Mouse (Mus musculus) heart, postnatal 14 days (tissue): ENCODE data around the gene Tuba3a. TPM values are rescaled to one million over a fixed set of nuclear protein-coding genes. Genes with fewer than 3 reads are reported as not detected.

ENCODE experiments used
- DNase-seq, 2 experiments: peaks; one replicate each; pipeline ENCODE4 v3.0.0; 2021 to 2022
- intact Hi-C: fragments of 180-260 bp; cut with DNase I; formaldehyde crosslinking; loops from one replicate; pipeline ENCODE4 v1.15.1; 2025
- long read RNA-seq, 2 experiments: library from polyadenylated mRNA; stranded (forward); transcript quantifications; one replicate each; pipeline ENCODE4 v2.0.0; 2021
- total RNA-seq, 2 experiments: library from RNA; stranded (reverse); gene quantifications; 2 replicates each; pipeline ENCODE4 v1.2.3; 2021

Tuba3a gene
- total RNA-seq, result not detected
- long read RNA-seq, experiment 1, result 0 reads
- long read RNA-seq, experiment 2, result 0 reads

DNA sequence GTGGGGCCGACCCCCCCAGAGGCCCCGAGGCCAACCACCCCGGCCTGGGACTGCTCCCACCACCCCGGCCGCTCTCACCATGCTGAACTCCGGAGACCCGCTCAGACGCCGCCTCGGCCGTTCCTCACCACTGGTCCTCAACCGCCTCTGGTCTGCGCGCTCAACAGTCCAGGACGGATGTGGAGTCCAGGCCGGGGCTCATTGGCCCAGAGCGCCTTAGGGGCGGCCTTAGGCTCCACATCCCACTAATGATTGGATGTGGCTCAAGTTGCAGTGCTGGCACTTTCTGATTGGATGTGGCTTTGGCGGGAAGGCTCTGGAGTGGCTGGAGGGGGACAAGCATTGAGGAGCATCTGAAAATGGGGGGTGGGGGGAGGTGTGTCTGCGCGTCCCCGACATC lies at the start of gene Tuba3a:
TSS of gene Tuba3a (minus strand) at position 153 of the 400 bp plus-strand sequence.
- intact Hi-C loops, result no loop called here
- no peak for DNase-seq

- no peak for DNase-seq
- intact Hi-C loops, result no loop called here
These were observed 48.5 kb upstream of the Tuba3a start for GRCm38 (mm10) chr6:125334356-125334755.

DNA sequence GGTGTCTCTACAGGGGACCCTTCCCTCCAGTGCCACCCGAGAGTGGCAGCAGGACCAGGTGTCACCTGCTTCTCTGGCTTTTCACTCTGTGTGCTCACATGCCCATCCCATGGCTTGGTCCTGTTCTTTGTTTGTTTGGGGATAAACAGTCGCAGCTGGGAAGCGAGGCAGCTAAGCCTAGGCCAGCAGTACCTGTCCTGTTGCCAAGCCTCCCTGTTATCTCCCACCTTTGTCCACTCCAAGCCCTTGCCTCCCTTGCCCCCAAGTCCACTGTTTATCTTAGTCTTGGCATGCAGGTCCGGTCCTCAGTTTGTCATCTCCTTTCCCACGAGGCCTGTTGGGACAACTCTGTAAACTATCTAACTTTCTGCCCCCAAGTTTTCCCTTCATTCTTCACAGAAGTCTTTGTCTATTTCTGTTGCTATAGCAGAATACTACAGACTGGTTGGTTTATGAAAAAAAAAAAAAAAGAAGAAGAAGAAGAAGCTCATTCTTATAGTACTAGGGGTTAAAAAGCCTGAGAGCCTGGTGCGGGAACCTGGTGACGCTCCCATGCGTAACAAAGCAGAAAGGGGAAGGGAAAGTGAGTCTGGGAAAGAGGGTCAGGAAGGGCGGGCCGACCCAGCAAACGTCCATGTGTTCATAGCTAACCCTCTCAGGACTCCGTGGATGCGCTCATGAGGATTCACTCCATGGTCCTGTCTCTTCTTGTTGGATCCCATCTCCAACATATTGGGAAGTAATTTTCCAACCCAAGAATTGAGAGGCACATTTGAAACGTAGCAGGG lies 47.5 kb upstream of the Tuba3a start:
- intact Hi-C loops, result no loop called here
- DNase-seq, result no peak

- peak; percentile 91 to 92 for DNase-seq
- intact Hi-C loops, result loop anchor here (2.0 kb wide), 2 partner anchors 18 to 32 kb away; partner anchors contain the start of gene Tnfrsf1a
These were observed 44.9 kb upstream of the Tuba3a start for GRCm38 (mm10) chr6:125330626-125331326.

DNA sequence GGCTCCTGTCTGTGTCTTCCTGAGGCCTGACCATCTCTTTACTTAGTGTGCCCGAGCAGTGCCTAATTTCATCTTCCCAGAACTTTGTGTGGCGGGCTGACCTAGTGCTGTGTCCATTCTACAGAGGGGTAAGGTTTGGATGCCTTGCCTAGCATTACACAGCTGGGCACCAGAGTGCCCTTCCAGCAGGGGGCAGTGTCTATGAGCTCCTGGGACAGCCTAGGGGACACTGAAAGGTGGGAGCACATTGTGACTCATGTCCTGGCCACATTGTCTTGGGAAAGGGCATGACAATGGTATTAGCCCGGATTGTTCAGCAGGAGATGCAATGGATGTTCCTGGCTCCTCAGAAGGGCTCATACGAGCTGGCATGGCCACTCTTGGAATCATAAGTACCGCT lies 42.4 kb upstream of the Tuba3a start:
- intact Hi-C loops, result loop anchor here (5.0 kb wide), 1 partner anchor 51 kb away; no protein-coding TSS in a partner anchor
- DNase-seq, result peak; percentile 63 to 68

DNA sequence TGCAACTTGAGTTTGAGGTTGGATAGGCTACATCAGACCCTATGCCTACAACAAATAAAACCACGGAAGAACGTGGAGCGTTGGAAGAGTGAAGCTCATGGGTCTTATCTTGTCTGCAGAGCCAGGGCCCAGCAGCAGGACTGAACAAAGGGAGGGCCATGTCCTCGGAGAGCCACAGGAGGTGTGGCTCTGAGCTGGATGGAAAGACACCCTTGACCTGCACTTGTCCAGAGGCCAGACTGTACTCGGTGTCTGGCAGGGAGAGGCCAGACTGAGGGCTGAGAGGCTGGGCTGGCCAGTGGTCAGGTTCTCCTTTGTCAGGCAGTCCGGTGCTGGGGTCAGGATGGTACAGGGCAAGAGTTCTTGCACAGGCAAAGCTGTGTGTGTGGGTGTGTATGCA lies 39.5 kb upstream of the Tuba3a start:
- intact Hi-C loops, result loop anchor here (5.0 kb wide), 1 partner anchor 48 kb away; no protein-coding TSS in a partner anchor
- DNase-seq, result no peak

- intact Hi-C loops, result no loop called here
- DNase-seq, result no peak
These were observed 37.7 kb upstream of the Tuba3a start for GRCm38 (mm10) chr6:125323547-125323946.

DNA sequence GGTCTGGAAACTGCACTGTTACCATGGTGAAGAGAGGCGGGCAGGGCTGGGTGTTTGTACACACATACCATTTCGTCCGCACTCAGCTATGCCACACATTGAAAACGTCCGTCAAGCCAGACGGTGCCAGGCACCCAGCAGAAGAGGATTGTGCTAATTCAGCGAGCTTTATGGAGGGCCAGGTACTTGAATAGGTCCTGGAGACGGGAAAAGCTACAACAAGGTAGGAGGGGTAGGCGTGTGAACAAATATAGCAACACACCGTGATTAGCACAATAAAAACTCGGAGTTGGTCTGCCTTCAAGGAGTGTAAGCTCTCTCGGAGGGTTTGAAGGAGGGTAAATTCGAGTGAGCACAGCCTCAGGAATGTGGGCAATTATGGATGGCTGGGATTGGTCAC lies 37.0 kb upstream of the Tuba3a start:
- intact Hi-C loops, result no loop called here
- no peak for DNase-seq

- intact Hi-C loops, result no loop called here
- no peak for DNase-seq
These were observed 35.4 kb upstream of the Tuba3a start for GRCm38 (mm10) chr6:125321114-125321855.

GRCm38 (mm10) chr6:125320323-125320722 lies 34.5 kb upstream of the Tuba3a start, which contains the start of gene Scnn1a:
TSS of gene Scnn1a (plus strand) at chr6:125320659.
- no peak for DNase-seq
- intact Hi-C loops, result no loop called here

DNA sequence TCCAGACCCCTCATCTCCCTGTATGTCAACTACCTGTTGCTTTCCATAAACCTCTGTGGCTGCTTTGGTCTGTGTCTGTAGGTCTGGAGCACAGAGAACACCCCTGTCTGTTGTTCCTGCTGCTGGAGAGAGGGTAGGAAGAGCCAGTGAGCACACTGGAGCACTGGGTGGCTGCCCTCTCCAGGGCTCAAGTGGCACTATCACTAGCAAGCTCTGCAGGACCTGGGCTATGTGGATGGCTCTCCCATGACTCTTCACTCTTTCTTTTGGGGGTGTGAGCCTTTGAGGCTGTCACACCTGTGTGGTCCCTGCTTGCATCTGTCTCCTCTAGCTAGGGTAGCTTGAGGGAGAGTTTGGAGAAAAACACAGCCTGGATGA lies 34.1 kb upstream of the Tuba3a start:
- intact Hi-C loops, result no loop called here
- DNase-seq, result no peak

- intact Hi-C loops, result no loop called here
- DNase-seq, result peak in 1 of 2 experiments; percentile 25
These were observed 33.4 kb upstream of the Tuba3a start for GRCm38 (mm10) chr6:125318981-125319918.

DNA sequence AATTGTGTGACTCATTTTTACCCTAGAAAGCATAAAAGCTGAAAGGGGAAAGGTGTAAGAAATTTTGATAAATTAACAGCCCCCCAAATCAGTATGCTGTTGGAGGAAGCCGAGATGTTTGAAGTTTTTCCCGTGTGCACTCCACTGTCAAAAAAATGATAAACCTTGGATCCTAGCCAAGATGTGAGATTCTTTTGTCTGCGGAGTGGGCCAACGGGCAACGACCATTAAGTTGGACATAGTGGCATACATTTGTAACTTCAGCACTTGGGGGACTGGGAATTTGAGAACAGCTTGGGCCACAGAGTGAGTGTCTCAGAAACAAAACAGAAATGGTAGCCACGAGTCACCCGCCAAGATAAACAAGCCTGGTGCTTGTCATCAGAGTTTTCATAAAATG lies 31.2 kb upstream of the Tuba3a start:
- no peak for DNase-seq
- intact Hi-C loops, result no loop called here

DNA sequence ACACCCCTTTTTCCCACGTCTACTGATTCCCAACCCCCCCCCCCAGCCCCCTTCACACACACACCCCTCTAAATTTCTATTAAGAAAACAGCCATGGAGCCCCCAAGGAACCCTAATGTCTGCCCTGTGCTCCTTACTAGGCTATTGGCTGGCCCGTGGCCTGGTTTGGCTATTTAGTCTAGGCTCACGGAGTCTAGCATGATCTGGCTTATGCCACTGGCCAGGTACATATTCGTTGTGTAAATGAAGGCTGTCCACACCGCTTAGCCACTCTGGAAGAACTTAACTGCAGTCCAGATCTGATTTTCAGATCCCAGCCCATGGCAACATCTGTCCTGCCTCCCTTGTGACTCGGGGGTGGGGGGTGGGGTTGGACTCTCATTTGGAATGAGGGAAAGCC lies 28.9 kb upstream of the Tuba3a start:
- intact Hi-C loops, result loop anchor here (5.0 kb wide), 1 partner anchor 307 kb away; the partner anchor contains the start of gene Zfp384
- no peak for DNase-seq

- intact Hi-C loops, result loop anchor here (5.0 kb wide), 1 partner anchor 307 kb away; the partner anchor contains the start of gene Zfp384
- no peak for DNase-seq
These were observed 28.4 kb upstream of the Tuba3a start for GRCm38 (mm10) chr6:125314231-125314563.

DNA sequence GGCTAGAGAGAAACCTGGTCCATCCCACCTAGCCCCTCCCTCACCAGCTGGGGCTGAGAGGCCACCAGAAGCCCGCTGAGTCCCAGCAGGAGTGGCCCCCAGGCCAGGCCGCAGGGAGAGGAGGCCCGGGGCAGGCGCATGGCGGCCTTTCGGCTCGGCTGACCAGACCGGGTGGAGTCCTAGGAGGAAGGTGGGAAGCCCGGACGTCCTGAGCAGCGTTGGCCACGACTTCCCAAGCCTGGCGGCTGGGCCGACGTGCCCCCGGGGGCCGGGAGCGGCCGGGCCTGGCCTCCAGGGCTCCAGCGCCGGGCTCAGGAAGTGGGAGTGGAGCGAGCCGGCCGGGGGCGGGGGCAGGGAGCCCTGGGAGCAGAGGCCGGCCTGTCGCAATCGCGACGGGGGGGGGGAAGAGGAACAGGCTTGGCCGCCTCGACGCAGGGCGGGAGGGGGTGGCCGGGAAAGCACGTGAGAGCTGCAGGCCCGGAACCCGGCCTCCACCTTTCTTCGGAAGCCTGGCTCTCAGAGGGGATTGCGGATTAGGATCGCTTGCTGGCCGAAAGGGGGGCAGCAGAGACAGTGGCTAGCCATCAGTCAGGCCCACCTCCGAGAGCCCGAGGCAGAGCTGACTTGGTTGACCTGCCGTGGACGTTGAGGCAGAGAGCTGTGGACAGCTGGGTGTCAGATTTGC lies 27.8 kb upstream of the Tuba3a start, which contains the start of gene Ltbr:
TSS of gene Ltbr (minus strand) at position 340 of the 685 bp plus-strand sequence.
- peak; percentile 90 to 94 for DNase-seq
- intact Hi-C loops, result loop anchor here (2.0 to 5.0 kb wide), 2 partner anchors 37 to 306 kb away; partner anchors contain the start of gene Zfp384

GRCm38 (mm10) chr6:125312581-125313355 lies 26.9 kb upstream of the Tuba3a start:
- no peak for DNase-seq
- intact Hi-C loops, result loop anchor here (2.0 to 5.0 kb wide), 2 partner anchors 38 to 305 kb away; partner anchors contain the start of gene Zfp384

GRCm38 (mm10) chr6:125312171-125312570 lies 26.3 kb upstream of the Tuba3a start:
- no peak for DNase-seq
- intact Hi-C loops, result loop anchor here (2.0 to 5.0 kb wide), 2 partner anchors 39 to 305 kb away; partner anchors contain the start of gene Zfp384
